Mouse (Mus musculus): ENCODE results near the gene Iqch.

DNA sequence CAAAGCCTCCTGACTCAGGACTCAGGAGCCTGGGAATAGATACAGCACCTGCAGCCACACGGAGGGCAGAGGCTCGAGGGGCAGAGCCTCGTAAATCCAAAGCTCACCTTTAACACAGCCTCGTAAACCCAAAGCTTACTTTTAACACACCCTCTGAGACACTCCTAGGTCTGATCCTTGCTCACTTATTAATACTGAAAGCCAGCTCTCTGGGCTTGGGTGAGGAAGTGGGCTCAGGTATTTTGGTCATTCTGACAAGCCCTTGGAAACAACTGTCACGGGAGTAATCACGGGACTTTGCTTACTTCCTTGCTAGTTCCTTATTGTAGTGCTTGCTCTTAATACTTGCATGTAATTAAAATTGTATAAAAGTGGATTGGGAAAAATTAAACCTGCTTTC is 13.1 kb downstream of the Iqch start:
- no peak for TF ChIP-seq POLR2A (IDR thresholded peaks at IDR 0.05; ENCODE audit: low read depth, low read length)
- no peak for TF ChIP-seq CTCF (IDR thresholded peaks at IDR 0.05; ENCODE audit: extremely low read depth, insufficient read length, insufficient replicate concordance, low read depth, low read length)

Data from small intestine, adult 2 months (tissue).